Mouse (Mus musculus) gastrocnemius, adult 18-20 months (tissue): ENCODE data around the gene Eipr1. TPM values are rescaled to one million over a fixed set of nuclear protein-coding genes. Genes with fewer than 3 reads are reported as not detected.

ENCODE experiments used
- DNase-seq: peaks from one replicate; pipeline ENCODE4 v3.0.0; 2021; ENCODE audit warnings: low spot score
- total RNA-seq, 2 experiments: library from RNA; stranded (reverse); gene quantifications; 2 replicates each; pipeline ENCODE4 v1.2.3; 2021

The Eipr1 gene
- total RNA-seq, 2 experiments from 2014 or later: 5.7 to 6.9 TPM

GRCm38 (mm10) chr12:28773815-28774214, 22.2 kb downstream of the Eipr1 start:
- no peak for DNase-seq

GRCm38 (mm10) chr12:28775120-28775519, 23.5 kb downstream of the Eipr1 start:
- DNase-seq: no peak

- no peak for DNase-seq
Measured at GRCm38 (mm10) chr12:28775627-28776026, 24.0 kb downstream of the Eipr1 start.

DNA sequence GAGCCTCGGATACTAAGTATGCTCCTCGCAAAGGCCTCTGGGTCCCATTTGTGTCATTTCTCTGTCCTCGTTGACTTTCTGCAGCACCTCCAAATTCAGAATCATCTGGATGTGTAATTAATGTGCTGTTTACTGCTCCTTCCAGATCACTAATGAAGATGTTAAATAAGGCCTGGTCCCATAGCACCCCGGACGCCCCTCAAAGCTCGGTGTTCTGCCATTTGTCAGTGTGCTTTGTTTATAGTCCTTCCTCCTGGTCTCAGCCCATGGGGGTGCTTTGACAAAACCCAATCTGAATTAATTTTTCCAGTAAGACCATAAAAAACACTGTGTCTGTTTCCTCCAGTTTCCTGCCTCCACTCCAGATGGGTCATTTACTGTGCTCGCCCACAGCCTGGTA, 28.6 kb downstream of the Eipr1 start:
- DNase-seq: no peak

DNA sequence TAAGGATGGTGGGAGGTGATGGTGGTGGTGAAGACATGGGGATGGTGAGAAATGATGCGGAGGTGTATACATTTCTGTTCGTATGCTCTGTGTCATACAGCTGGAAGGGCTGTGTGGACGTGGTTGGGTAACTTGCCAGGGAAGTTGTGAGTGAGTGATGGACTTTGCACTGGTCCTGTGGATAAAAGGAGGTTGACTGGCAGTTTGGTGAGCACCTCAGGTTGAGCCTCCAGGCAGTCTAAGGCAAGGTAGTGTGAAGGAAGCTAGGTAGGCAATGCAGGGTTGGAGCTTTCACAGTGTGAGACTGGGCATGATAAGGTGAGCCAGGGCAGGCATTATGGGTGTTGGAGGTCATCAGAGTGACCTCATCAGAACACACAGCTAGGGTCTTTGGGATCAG, 31.0 kb downstream of the Eipr1 start:
- DNase-seq: no peak

DNA sequence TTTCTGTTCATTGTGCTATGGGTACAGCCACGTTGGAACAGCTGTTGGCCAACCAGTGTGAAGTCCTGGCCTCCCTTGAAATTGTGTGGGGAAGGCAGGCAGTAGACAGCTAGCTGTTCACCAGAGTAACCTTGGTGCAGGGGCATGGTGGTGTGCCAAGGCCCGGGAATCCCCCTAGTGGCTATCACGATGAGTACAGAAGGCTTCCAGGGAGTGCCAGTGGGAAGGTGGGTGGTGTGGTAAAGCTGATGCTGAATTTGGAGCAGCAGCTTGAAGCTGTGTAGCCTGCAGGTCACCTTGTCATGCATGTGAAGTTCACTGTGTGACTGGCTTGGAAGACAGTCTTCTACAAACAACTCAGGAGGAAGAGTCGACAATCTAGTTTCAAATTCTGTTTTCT, 32.8 kb downstream of the Eipr1 start:
- no peak for DNase-seq

- DNase-seq: no peak
Measured at GRCm38 (mm10) chr12:28784864-28785263, 33.3 kb downstream of the Eipr1 start.

DNA sequence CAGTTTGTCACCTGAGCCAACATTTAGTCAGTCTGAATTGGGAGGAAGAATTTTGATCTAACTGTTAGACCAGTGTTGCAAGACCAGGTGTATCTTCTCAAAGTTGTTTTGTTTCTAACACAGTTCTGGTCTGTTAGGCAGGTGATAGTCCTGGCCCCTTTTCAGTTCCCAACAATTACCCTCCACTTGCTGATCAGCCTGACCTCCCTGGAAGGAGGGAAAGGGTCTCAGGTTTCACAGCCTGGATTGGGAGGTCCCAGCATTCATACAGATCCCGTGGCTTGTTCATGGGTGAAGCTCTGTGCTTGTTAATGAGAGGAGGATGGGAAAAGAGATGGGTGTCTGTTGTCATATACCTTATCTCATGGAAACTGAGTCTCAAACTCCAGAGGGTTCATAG, 33.7 kb downstream of the Eipr1 start:
- no peak for DNase-seq

DNA sequence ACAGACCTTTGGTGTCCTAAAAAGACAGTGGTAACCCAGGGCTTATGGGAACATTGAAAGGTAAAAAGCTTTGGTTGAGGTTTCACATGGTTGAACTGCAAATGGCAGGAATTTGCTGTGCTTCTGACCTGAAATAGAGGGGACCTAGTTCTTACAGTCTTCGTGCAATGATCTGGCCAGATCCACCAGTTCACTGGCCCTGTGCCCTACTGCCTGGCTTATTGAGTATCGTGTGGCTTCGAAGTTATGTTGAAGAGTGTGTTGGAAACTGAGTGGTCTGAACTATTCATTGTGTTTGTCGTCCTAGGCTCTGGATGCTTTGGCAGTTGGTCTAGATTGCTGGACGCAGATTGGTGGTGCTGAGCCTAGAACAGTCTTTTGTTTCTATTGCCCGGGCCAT, 34.7 kb downstream of the Eipr1 start:
- DNase-seq: no peak

GRCm38 (mm10) chr12:28792613-28793012, 41.0 kb downstream of the Eipr1 start:
- DNase-seq: no peak

DNA sequence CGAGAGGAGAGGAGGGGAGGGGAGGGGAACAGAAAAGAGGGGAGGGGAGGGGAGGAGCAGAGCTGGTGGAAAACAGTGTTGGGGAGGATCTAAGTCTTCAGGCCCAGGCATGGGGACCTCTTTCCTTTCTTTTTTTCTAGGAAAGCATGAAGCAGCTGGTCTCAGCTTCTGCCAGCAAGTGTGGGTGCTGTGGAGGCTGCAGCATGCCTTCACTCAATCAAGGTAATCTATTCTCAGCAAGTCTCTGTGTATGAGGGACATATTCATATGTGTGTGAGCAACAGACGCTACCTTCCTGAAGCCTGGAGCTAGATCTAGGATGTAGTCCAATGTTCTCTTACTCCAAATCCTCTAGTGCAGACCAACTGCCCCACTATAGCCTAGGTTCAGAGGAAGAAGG, 42.1 kb downstream of the Eipr1 start:
- DNase-seq: no peak

GRCm38 (mm10) chr12:28795041-28795440, 43.4 kb downstream of the Eipr1 start:
- DNase-seq: no peak

- no peak for DNase-seq
Measured at GRCm38 (mm10) chr12:28796881-28797420, 45.3 kb downstream of the Eipr1 start.

- no peak for DNase-seq
Measured at GRCm38 (mm10) chr12:28799798-28800411, 48.3 kb downstream of the Eipr1 start.

DNA sequence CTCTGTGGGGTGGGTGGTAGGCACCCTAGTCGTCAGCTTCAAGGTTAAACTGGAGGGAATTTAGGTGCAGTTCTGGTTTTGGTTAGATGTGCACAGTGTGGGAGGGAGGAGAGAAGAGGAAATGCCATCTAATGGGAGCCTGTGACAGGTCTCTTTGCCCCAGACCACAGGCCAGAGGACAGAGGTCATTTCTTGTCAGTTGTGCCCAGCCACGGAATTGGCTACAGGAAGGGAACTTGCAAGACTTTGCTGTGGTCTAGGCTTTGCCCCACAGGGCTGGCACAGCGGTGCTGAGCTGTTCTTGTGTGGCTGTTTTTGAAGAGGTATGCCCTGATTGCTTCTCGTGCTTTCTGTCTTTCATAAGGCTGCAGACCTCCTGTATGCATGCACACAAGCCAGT, 48.8 kb downstream of the Eipr1 start:
- no peak for DNase-seq

DNA sequence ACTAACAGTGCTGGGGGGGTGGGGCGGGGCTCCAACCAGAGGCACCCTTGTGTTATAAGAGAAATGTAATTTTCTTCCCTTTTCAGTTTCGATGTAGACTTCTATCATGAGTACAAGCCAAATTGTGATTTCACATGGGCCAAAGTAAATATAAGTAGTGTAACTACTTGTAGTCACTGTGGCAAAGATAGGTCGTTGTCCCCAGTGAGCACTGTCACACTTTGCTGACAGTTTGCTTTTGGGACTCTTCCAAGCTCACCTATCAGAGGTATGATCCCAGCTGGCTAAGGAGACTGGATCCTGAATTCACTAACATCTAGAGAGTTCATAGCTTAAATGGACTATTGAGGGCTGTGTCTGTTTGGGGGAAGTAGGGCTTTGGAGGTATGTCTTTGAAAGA, 49.3 kb downstream of the Eipr1 start:
- no peak for DNase-seq

DNA sequence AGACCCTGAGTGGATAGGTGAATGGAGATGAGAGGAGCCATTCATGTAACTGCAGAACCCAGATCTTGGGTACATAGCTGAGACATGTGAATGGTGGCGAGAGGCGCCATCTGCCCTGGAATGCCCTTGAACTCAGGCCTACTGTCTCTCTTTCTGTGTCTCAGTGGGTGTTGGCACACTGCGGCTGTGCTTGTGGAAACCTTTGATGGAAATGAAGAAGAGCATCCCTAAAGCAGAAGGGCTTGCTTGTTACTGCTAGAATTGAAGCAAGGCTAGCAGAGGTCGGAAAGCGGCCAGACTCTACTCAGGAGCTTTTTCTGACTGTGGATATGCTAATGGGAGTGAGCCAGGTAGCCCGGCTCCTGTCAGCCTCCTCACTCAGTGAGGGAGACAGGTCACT, 50.1 kb downstream of the Eipr1 start:
- no peak for DNase-seq

- no peak for DNase-seq
Measured at GRCm38 (mm10) chr12:28803043-28803442, 51.4 kb downstream of the Eipr1 start.

- peak; percentile 48 for DNase-seq
Measured at GRCm38 (mm10) chr12:28804558-28805481, 53.2 kb downstream of the Eipr1 start.

- no peak for DNase-seq
Measured at GRCm38 (mm10) chr12:28808786-28809375, 57.3 kb downstream of the Eipr1 start.

DNA sequence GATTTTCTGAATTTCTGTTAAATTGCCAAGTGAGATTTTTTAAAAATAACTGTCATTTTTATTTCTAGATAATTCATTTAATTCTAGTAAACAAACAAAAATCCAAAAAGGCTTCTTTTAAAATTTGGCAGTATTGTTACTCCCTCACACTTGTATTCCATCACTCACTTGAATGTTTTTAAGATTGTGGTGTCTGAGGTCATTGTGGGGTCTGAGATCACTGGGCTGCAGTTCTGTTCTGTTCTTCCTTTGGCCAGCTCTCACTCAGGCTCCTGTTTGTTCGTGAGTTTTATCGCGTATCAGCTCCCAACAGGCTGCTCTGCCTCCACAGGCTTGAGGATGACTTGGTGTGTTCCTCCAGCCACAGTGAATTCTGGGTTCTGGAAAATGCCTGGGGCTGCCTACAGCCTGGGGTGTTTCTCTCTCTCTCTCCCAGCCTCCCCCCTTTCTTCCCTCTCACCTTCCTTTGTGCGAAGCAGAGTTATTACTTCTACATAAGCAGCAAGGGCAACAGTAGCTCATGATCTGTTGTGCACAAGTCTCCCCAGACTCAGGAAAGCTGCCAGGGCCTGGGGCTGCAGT, 58.2 kb downstream of the Eipr1 start:
- no peak for DNase-seq
